Mouse (Mus musculus) forebrain, embryonic 12.5 days (tissue): ENCODE measurements at regions not wholly inside any gene's neighbourhood (a gene's known extent, or its start where the extent isn't known, plus 50 kb on each side); places are given as distances from the start of the nearest gene placed in this dataset.

ENCODE experiments used
- ATAC-seq: fragments of 200-750 bp; cut with Nextera tagmentation; 2 replicates; pipeline ENCODE4 v1.8.0; 2017; ENCODE audit warnings: moderate TSS enrichment; ENCODE audit not compliant: low FRiP score
- H3K27ac ChIP-seq: fragments of 300-500 bp; sonication (generic); 2 replicates; pipeline ENCODE4 v1.5.1; 2016; ENCODE audit warnings: mild to moderate bottlenecking
- H3K27me3 ChIP-seq: fragments of 300-500 bp; sonication (generic); 2 replicates; pipeline ENCODE4 v1.6.1; 2016; ENCODE audit warnings: mild to moderate bottlenecking
- H3K36me3 ChIP-seq: fragments of 300-500 bp; sonication (generic); replicated peaks from 2 replicates; pipeline ENCODE4 v1.6.1; 2016; ENCODE audit warnings: mild to moderate bottlenecking
- H3K4me1 ChIP-seq: fragments of 300-500 bp; sonication (generic); 2 replicates; pipeline ENCODE4 v1.6.1; 2016
- H3K4me2 ChIP-seq: fragments of 300-500 bp; sonication (generic); 2 replicates; pipeline ENCODE4 v1.6.1; 2016; ENCODE audit warnings: mild to moderate bottlenecking, moderate library complexity
- H3K4me3 ChIP-seq: fragments of 300-500 bp; sonication (generic); replicated peaks from 2 replicates; pipeline ENCODE4 v1.5.1; 2016; ENCODE audit warnings: mild to moderate bottlenecking
- H3K9ac ChIP-seq: fragments of 300-500 bp; sonication (generic); 2 replicates; pipeline ENCODE4 v1.6.1; 2016; ENCODE audit warnings: mild to moderate bottlenecking
- H3K9me3 ChIP-seq: fragments of 300-500 bp; sonication (generic); 2 replicates; pipeline ENCODE4 v1.6.1; 2016
- WGBS: fragments of 180-500 bp; shearing (Covaris S2); methylation state at CpG from one replicate; pipeline ENCODE4 v1.1.7; 2016; 5-methylcytosine and 5-hydroxymethylcytosine counted together

DNA sequence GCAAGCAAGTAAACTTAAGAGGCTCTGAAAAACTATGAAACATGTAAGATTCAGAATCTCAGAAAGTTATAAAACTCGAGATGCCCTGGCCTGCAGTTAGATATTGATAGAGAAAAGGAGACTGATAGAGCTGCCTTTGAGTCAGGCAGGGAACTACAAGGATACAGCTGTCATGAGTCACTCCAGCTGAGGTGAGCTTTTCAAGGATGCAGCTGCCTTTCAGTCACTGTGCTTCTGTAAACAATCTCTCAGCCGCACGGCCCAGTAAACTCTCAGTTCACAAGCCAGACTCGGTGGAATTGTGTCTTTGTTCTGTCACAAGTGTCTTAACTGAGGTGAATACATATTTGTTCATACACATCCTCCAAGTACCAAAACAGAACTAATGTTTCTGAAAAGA lies 334.9 kb upstream of the Rsrc1 start:
- Histone ChIP-seq H3K27me3 (no peaks in the 10 kb centered on the region), H3K27ac (no peak overlapping the region), H3K9me3 (no peaks in the 10 kb centered on the region), H3K4me3 (no peak overlapping the region), H3K4me2 (no peak overlapping the region), H3K4me1 (no peaks in the 10 kb centered on the region), H3K9ac (no peak overlapping the region), H3K36me3 (no peaks in the 10 kb centered on the region)
- 59% methylated on average over 4 of the region's 4 CpGs for WGBS
- ATAC-seq, result no peak

DNA sequence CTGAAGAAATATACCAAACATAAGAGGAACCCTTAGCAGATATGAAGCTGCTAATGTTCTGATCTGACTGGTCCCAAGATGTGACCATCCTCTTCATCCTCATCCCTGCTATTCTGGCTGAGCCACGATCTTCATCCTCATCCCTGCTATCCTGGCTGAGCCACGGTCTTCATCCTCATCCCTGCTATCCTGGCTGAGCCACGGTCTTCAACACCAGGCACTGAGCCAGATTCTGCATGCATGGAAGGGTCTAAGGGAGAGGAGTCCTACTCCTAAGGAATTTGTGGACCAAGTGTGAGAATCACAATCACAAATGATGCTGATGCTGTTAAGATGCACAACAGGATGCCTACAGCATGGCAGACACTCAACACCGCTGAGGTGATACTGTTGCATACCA lies 331.9 kb upstream of the Rsrc1 start:
- H3K27me3 ChIP-seq, result no peaks in the 10 kb centered on the region
- no peak overlapping the region for H3K9ac ChIP-seq
- no peak overlapping the region for H3K4me3 ChIP-seq
- no peak overlapping the region for H3K4me2 ChIP-seq
- ATAC-seq, result no peak
- 93% methylated on average over 4 of the region's 4 CpGs for WGBS
- no peaks in the 10 kb centered on the region for H3K4me1 ChIP-seq
- H3K36me3 ChIP-seq, result no peaks in the 10 kb centered on the region
- H3K27ac ChIP-seq, result no peak overlapping the region
- H3K9me3 ChIP-seq, result no peaks in the 10 kb centered on the region

DNA sequence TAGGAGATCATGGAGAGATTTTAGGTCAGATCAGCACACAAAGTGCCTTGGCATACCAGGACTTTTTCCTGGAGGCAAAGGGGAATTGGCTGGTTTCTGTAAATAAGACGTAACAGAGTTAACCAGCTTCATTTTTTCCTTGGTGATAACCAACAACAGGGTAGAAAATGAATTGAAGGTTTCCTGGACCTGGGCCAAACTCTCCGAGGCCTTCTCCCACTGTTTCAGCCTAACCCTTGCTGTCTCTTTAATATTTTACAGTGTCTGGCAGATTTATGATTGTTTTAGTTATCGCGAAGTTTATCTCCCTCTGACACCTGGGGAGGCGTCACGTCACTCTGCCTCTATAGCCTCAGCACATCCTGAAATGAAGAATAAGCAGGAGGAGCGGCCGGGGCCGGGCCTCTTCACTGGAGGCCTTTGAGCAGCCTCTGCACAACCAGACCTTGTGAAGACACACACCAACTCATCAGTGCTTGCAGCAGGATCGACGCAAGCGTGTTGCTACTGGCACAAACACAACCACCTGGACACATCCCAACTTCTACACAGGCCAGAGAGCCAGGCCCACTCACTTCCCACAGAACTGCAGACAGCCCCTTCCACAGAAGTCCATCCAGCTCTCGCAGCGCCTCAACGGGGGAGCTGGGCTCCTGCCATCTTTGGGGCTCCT lies 331.0 kb upstream of the Rsrc1 start:
- H3K36me3 ChIP-seq, result no peaks in the 10 kb centered on the region

DNA sequence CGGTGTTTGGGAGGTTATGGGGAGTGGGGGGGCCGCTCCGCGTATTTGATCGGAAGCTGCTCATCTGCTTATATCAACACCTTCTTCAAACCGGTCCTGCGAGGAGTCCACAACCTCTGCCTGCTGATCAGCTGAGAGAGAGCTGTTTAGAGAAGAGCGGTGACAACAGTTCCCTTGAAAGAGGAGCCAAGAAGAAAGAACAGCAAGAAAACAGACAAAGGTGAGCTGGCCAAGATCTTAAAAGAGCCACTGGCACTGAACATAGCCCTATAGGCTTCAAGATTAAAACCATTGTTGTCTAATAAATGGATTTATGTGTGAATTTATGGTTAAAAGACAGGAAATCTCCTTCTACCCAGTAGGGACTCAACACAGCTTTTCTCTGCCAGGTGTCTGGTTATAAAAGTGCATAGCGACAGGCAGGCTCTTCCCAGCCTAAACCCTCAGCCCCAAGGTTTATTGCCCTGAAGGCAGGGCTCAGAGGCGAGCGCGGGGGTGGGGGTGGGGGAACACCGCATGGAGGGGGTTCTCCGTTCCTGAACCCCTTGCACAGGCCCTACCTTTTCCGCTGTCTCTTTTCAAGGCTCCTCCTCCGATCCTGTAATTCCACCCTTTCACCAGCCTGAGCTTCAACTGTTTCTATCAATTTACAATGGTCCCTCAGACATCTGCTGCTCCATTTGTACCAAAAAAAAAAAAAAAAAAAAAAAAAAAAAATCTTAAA lies 330.3 kb upstream of the Rsrc1 start:
- no peaks in the 10 kb centered on the region for H3K27me3 ChIP-seq
- no peak overlapping the region for H3K4me2 ChIP-seq
- H3K9ac ChIP-seq, result no peak overlapping the region
- H3K36me3 ChIP-seq, result no peaks in the 10 kb centered on the region
- H3K9me3 ChIP-seq, result no peaks in the 10 kb centered on the region
- no peak overlapping the region for H3K4me3 ChIP-seq
- no peaks in the 10 kb centered on the region for H3K4me1 ChIP-seq
- H3K27ac ChIP-seq, result no peak overlapping the region
- WGBS, result 61% methylated on average over 16 of the region's 16 CpGs
- ATAC-seq, result no peak

More for the DNA sequence above, 331.0 kb upstream of the Rsrc1 start:
- 89% methylated on average over 15 of the region's 15 CpGs for WGBS
- H3K4me1 ChIP-seq, result no peaks in the 10 kb centered on the region
- H3K4me2 ChIP-seq, result no peak overlapping the region
- no peaks in the 10 kb centered on the region for H3K27me3 ChIP-seq
- no peak overlapping the region for H3K27ac ChIP-seq
- H3K4me3 ChIP-seq, result no peak overlapping the region
- no peak for ATAC-seq
- H3K9ac ChIP-seq, result no peak overlapping the region
- no peaks in the 10 kb centered on the region for H3K9me3 ChIP-seq

DNA sequence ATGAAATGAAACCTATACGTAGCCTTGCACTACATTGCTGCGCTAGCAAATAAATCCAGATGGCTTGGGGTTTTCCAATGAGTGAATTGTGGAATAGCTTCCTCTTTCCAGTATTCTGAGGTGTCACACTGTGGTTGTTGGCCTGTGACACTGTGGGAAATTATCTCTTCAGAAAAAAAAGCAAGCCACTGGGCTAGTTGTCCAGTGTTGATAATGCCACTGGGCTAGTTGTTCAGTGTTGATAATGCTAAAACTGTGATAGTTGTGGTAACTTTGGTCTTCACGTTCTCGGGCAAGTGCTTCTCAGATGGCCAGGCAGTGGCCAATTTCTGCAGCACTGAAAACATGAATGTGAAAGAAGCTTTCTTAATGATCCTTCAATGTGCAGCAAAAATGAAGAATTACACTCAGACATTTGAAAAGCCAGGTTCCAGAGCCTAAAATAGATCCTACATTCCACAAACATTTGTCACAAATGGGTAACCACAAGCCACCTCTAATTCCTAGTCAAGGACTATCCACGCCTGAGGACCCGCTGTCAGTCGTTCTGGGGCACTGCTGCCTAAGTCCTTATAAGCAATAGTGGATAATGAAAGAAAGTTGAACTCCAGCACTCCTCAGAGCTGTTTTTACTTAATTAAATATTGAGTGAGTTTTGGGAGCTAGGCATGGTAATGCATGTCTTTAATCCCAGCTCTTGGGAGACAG lies 328.9 kb upstream of the Rsrc1 start:
- H3K4me2 ChIP-seq, result no peak overlapping the region
- H3K36me3 ChIP-seq, result no peaks in the 10 kb centered on the region
- H3K9me3 ChIP-seq, result no peaks in the 10 kb centered on the region
- no peaks in the 10 kb centered on the region for H3K27me3 ChIP-seq
- WGBS, result 94% methylated on average over 7 of the region's 7 CpGs
- no peak for ATAC-seq
- H3K9ac ChIP-seq, result no peak overlapping the region
- H3K4me3 ChIP-seq, result no peak overlapping the region
- H3K4me1 ChIP-seq, result no peaks in the 10 kb centered on the region
- no peak overlapping the region for H3K27ac ChIP-seq

DNA sequence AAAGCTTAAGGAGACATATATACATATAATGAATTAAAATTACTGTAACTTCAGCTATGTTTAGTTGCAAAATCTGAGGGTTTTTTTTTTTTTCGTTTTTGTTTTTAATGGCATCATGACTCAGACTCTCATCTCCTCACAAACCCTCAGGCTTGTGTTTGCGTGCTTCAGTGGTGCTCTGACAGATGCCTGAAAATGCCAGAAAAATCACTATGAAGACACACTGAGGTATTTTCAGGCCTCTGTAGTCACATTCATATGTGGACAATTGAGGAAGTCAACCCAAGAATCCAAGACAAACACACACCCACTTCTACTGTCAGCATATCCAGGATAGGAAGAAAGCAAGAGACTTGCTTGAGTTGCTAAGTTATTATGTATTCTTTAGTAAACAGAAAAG lies 327.2 kb upstream of the Rsrc1 start:
- no peaks in the 10 kb centered on the region for H3K9me3 ChIP-seq
- no peak overlapping the region for H3K4me2 ChIP-seq
- 89% methylated on average over 2 of the region's 2 CpGs for WGBS
- H3K4me3 ChIP-seq, result no peak overlapping the region
- H3K27ac ChIP-seq, result no peak overlapping the region
- no peak overlapping the region for H3K9ac ChIP-seq
- no peaks in the 10 kb centered on the region for H3K36me3 ChIP-seq
- H3K27me3 ChIP-seq, result no peaks in the 10 kb centered on the region
- H3K4me1 ChIP-seq, result no peaks in the 10 kb centered on the region
- no peak for ATAC-seq

DNA sequence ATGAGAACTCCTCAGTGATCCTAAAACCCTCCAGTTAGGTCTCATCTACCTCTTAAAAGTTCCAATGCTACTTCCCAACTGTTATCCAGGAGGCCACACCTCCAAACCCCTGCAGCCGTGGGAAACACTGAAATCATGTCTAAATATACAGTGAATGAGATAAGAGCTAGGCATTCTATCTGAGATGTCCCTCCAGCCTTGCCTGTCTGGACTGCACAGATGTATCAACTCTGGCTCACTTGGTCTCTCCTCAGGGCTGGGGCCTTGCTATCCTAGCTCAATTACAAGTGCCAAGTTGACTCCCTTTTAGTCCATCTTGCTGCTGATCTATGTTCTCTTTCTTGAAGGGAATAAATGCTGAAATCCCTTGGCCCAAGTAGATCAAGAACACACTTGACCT lies 326.3 kb upstream of the Rsrc1 start:
- H3K27ac ChIP-seq, result no peak overlapping the region
- 76% methylated on average over 1 of the region's 1 CpGs for WGBS
- ATAC-seq, result no peak

DNA sequence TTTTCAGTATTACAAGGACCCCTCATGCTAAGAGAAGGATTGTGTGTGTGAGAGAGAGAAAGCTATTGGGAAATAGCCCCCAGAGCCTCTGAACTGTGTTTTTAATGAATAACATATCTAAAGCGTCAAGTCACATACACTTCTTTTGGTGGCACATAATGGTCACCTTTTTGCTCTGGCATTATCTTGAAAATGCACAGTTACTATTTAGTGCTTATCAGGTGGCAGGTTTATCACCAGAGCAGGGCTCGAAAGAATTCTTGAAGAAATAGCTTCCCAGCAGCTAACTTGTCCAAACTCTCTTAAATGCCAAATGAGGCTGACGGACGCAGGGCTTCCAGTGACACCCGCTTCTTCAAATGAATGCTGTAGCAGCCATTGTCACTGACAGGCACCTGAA lies 324.7 kb upstream of the Rsrc1 start:
- no peak for ATAC-seq
- Histone ChIP-seq H3K4me2 (no peak overlapping the region), H3K36me3 (no peaks in the 10 kb centered on the region), H3K9me3 (no peaks in the 10 kb centered on the region), H3K4me1 (no peaks in the 10 kb centered on the region), H3K27me3 (no peaks in the 10 kb centered on the region), H3K27ac (no peak overlapping the region), H3K4me3 (no peak overlapping the region), H3K9ac (no peak overlapping the region)
- WGBS, result 89% methylated on average over 5 of the region's 5 CpGs

More for the DNA sequence above, 326.3 kb upstream of the Rsrc1 start:
- no peak overlapping the region for H3K4me3 ChIP-seq
- no peaks in the 10 kb centered on the region for H3K4me1 ChIP-seq
- no peak overlapping the region for H3K4me2 ChIP-seq
- no peak overlapping the region for H3K9ac ChIP-seq
- no peaks in the 10 kb centered on the region for H3K9me3 ChIP-seq
- H3K27me3 ChIP-seq, result no peaks in the 10 kb centered on the region
- H3K36me3 ChIP-seq, result no peaks in the 10 kb centered on the region

DNA sequence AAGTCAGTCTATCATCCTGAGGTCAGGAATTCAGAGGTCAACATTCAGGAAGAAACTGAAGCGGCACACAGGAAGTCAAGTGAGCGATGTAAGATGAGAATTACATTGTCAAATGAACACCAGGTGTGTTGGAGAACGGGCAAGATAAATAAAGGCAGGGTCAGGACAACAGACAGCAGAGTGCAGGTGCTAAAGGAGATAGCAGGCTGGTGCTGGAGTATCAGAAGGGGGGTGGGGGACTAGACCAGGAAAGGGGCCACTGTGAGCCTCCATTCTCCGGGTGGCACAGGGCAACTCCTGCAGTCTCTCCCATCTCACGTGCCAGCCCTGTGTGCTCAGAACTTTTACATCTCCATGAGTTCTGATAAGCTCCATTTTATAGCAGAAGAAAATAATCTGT lies 320.6 kb upstream of the Rsrc1 start:
- H3K4me1 ChIP-seq, result peaks cover 6% of the 10 kb centered on the region
- H3K27ac ChIP-seq, result no peak overlapping the region
- no peaks in the 10 kb centered on the region for H3K9me3 ChIP-seq
- H3K4me2 ChIP-seq, result no peak overlapping the region
- no peak for ATAC-seq
- no peak overlapping the region for H3K9ac ChIP-seq
- 0 out of 2 replicates have a peak, but pooled peaks cover 3% of the 10 kb centered on the region for H3K27me3 ChIP-seq
- 80% methylated on average over 5 of the region's 5 CpGs for WGBS
- no peak overlapping the region for H3K4me3 ChIP-seq
- no peaks in the 10 kb centered on the region for H3K36me3 ChIP-seq

DNA sequence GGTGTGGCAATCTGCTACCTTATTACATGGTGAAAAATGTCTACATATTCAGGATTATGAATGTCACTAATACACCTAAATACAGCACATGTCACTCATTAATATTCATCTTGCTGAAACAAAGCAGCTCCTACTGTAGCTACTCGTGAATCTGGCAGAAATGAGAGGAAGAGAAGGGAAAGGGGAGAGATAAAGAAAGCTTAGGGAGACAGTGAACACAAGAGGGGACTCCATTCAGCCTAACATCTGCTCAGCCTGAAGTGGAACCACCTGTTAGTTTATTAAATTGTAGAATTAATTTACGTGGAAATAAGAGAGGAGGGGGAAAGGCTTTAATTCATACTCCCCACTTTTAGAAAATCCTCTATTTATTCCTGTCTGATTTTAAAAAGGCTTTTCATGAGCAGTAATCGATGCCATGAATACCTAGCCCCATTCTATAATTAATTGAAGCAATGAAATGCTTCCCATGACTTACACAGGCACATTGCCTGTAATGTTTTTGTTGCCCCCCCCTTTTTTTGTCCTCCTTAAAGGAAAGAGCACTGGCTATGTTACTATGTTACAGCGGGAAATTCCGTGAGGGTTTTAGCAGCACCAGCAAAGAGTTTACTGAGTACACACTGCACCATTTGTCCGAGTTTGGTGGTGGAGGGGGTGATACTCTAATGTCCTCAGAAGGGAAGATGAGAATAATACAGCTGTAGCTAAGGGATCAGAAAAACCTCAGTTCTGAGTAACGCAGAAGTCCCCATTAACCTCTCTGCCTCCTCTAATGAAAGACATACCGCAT lies 319.2 kb upstream of the Rsrc1 start:
- Histone ChIP-seq H3K4me3 (no peak overlapping the region), H3K36me3 (no peaks in the 10 kb centered on the region), H3K4me1 (peaks cover 6% of the 10 kb centered on the region), H3K27me3 (0 out of 2 replicates have a peak, but pooled peaks cover 3% of the 10 kb centered on the region), H3K9me3 (no peaks in the 10 kb centered on the region), H3K27ac (no peak overlapping the region), H3K4me2 (no peak overlapping the region), H3K9ac (no peak overlapping the region)
- ATAC-seq, result no peak
- WGBS, result 47% methylated on average over 8 of the region's 8 CpGs

DNA sequence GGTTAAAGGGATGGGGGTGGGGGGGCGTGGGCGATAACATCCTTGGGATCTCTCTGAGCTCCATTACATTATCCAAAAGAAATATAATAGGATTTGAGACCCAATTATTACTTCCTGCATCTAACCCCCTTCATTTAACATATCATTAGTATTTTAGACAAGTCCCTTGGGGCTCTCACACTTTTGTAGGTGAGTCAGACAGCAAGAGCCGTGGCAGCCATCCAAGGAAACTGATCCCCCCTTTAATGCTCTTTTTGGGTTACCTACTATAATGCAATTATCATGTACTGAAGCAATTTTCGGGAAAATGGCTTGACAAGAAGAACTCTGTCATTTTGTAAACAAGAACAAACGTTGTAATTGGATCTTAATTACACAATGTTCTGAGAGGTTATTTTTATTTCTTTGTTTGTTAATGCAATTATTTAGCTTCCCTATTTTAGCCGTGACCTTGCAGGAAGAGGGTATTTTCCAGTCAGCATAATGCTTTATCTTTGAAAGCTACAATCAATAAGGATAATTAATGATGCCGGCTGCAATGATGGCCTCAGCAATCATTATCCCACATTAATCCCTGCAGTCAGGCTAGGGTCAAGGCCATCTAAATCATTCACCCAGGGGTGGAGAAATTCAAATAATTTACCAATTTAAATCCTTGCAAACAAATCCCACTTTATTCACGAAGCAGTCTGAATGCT lies 297.5 kb upstream of the Rsrc1 start:
- no peaks in the 10 kb centered on the region for H3K36me3 ChIP-seq
- no peaks in the 10 kb centered on the region; the same call in 1 of the 2 replicates for H3K9me3 ChIP-seq
- no peak overlapping the region for H3K4me2 ChIP-seq
- H3K9ac ChIP-seq, result no peak overlapping the region
- H3K4me3 ChIP-seq, result no peak overlapping the region
- peaks cover 6% of the 10 kb centered on the region; the same call in 1 of the 2 replicates for H3K4me1 ChIP-seq
- 38% methylated on average over 8 of the region's 8 CpGs for WGBS
- ATAC-seq, result no peak
- H3K27ac ChIP-seq, result no peak overlapping the region
- peaks cover 11% of the 10 kb centered on the region; the same call in 1 of the 2 replicates for H3K27me3 ChIP-seq
